Mouse (Mus musculus) limb, embryonic 11.5 days (tissue): ENCODE data around the gene Polr2j. TPM values are rescaled to one million over a fixed set of nuclear protein-coding genes. Genes with fewer than 3 reads are reported as not detected.

Experiments
- microRNA-seq: library from miRNA; unstranded; fragments of <30 nt; microRNA quantifications from one replicate; pipeline ENCODE4, GENCODE M21; 2016
- polyA plus RNA-seq: library from polyadenylated mRNA; unstranded; fragments of >200 nt; fragmentation: Nextera tagmentation; extraction: Ambion mirVana; gene quantifications from 2 replicates; pipeline ENCODE4 v1.2.1, GENCODE M21; 2014

Gene Polr2j
- polyA plus RNA-seq, 1 experiment from 2014 or later: 281 TPM

Small RNA genes lying within 50 kb of the gene (microRNA-seq; reads per million reads assigned to microRNA genes)
- gene Mir7035: not detected

Other genes with a start within 250 kb of the Polr2j start
- gene Hspb1, start 228.7 kb upstream of the Polr2j start, polyA plus RNA-seq: 30.7 and 35.4 TPM in 2 replicates
- gene Ywhag, start 182.0 kb upstream of the Polr2j start, polyA plus RNA-seq: 98.2 and 105 TPM in 2 replicates
- 4.6 and 5.7 TPM in 2 replicates for gene Ssc4d, start 142.1 kb upstream of the Polr2j start, polyA plus RNA-seq
- not detected in 2 replicates for gene Zp3, start 136.5 kb upstream of the Polr2j start, polyA plus RNA-seq
- 32.3 and 33.8 TPM in 2 replicates for gene Dtx2, start 121.8 kb upstream of the Polr2j start, polyA plus RNA-seq
- gene Upk3b, start 78.1 kb upstream of the Polr2j start, polyA plus RNA-seq: 0.18 and 0.67 TPM in 2 replicates
- 4.0 TPM in 2 replicates for gene Upk3bl, start 62.1 kb upstream of the Polr2j start, polyA plus RNA-seq
- 3.3 and 4.4 TPM in 2 replicates for gene Rasa4, start 32.7 kb upstream of the Polr2j start, polyA plus RNA-seq
- gene Lrwd1, start 19.4 kb downstream of the Polr2j start, polyA plus RNA-seq: 50.5 TPM in 2 replicates
- 23.9 and 24.7 TPM in 2 replicates for gene Alkbh4, start 19.5 kb downstream of the Polr2j start, polyA plus RNA-seq
- 4.5 and 5.6 TPM in 2 replicates for gene Orai2, start 54.1 kb downstream of the Polr2j start, polyA plus RNA-seq
- gene Prkrip1, start 82.3 kb downstream of the Polr2j start, polyA plus RNA-seq: 79.9 and 85.0 TPM in 2 replicates
- 10.2 and 12.0 TPM in 2 replicates for gene Sh2b2, start 129.9 kb downstream of the Polr2j start, polyA plus RNA-seq